Mouse (Mus musculus): ENCODE data around the gene Qsox1. TPM values are rescaled to one million over a fixed set of nuclear protein-coding genes. Genes with fewer than 3 reads are reported as not detected.

The Qsox1 gene
- polyA plus RNA-seq, 1 experiment from 2014 or later: 12.2 TPM

- 45% methylated on average over 4 of the region's 4 CpGs for WGBS
- no peaks in the 10 kb centered on the region for H3K9me3 ChIP-seq (ENCODE audit: control insufficient read depth, low read length)
- no peak overlapping the region for H3K27ac ChIP-seq (replicated peaks in 1 of 2; ENCODE audit: control insufficient read depth in 1 of 2, insufficient read depth in 1 of 2, low read depth in 2 of 2, low read length in 2 of 2)
- ATAC-seq (ENCODE audit: insufficient number of reproducible peaks, insufficient read depth, low FRiP score, low read depth): no peak
- H3K4me3 ChIP-seq (ENCODE audit: control insufficient read depth in 1 of 2, insufficient read depth in 1 of 2, low read depth in 1 of 2, low read length in 2 of 2): no peak overlapping the region
- H3K4me2 ChIP-seq (ENCODE audit: low read length): no peak overlapping the region
- H3K27me3 ChIP-seq (ENCODE audit: control insufficient read depth, insufficient read depth, low read length): no peaks in the 10 kb centered on the region
- peaks cover 36% of the 10 kb centered on the region for H3K36me3 ChIP-seq (ENCODE audit: control insufficient read depth, insufficient read depth, low read length)
- peaks cover 10 to 15% of the 10 kb centered on the region in 2 experiments for H3K4me1 ChIP-seq (ENCODE audit: control insufficient read depth in 2 of 2, insufficient read depth in 2 of 2, low read length in 2 of 2)
- no peak overlapping the region for H3K9ac ChIP-seq (ENCODE audit: low read length)
Measured at GRCm38 (mm10) chr1:155797425-155797824, 15.3 kb downstream of the Qsox1 start.

GRCm38 (mm10) chr1:155796757-155797405, 15.8 kb downstream of the Qsox1 start:
- WGBS: 42% methylated on average over 11 of the region's 11 CpGs
- H3K27ac ChIP-seq (replicated peaks in 1 of 2; ENCODE audit: control insufficient read depth in 1 of 2, insufficient read depth in 1 of 2, low read depth in 2 of 2, low read length in 2 of 2): no peak overlapping the region
- H3K27me3 ChIP-seq (ENCODE audit: control insufficient read depth, insufficient read depth, low read length): no peaks in the 10 kb centered on the region
- no peak overlapping the region for H3K9ac ChIP-seq (ENCODE audit: low read length)
- no peak overlapping the region for H3K4me2 ChIP-seq (ENCODE audit: low read length)
- ATAC-seq (ENCODE audit: insufficient number of reproducible peaks, insufficient read depth, low FRiP score, low read depth): no peak
- H3K9me3 ChIP-seq (ENCODE audit: control insufficient read depth, low read length): no peaks in the 10 kb centered on the region
- peaks cover 10 to 15% of the 10 kb centered on the region in 2 experiments for H3K4me1 ChIP-seq (ENCODE audit: control insufficient read depth in 2 of 2, insufficient read depth in 2 of 2, low read length in 2 of 2)
- no peak overlapping the region for H3K4me3 ChIP-seq (ENCODE audit: control insufficient read depth in 1 of 2, insufficient read depth in 1 of 2, low read depth in 1 of 2, low read length in 2 of 2)
- H3K36me3 ChIP-seq (ENCODE audit: control insufficient read depth, insufficient read depth, low read length): peaks cover 35% of the 10 kb centered on the region

GRCm38 (mm10) chr1:155795791-155796233, 16.9 kb downstream of the Qsox1 start:
- H3K27me3 ChIP-seq (ENCODE audit: control insufficient read depth, insufficient read depth, low read length): no peaks in the 10 kb centered on the region
- H3K9me3 ChIP-seq (ENCODE audit: control insufficient read depth, low read length): no peaks in the 10 kb centered on the region
- no peak overlapping the region for H3K9ac ChIP-seq (ENCODE audit: low read length)
- no peak for ATAC-seq (ENCODE audit: insufficient number of reproducible peaks, insufficient read depth, low FRiP score, low read depth)
- H3K36me3 ChIP-seq (ENCODE audit: control insufficient read depth, insufficient read depth, low read length): peaks cover 32% of the 10 kb centered on the region
- 70% methylated on average over 5 of the region's 5 CpGs for WGBS
- peaks cover 10 to 15% of the 10 kb centered on the region in 2 experiments for H3K4me1 ChIP-seq (ENCODE audit: control insufficient read depth in 2 of 2, insufficient read depth in 2 of 2, low read length in 2 of 2)
- no peak overlapping the region for H3K4me3 ChIP-seq (ENCODE audit: control insufficient read depth in 1 of 2, insufficient read depth in 1 of 2, low read depth in 1 of 2, low read length in 2 of 2)
- no peak overlapping the region for H3K4me2 ChIP-seq (ENCODE audit: low read length)
- H3K27ac ChIP-seq (replicated peaks in 1 of 2; ENCODE audit: control insufficient read depth in 1 of 2, insufficient read depth in 1 of 2, low read depth in 2 of 2, low read length in 2 of 2): no peak overlapping the region

- Histone ChIP-seq H3K4me2 (ENCODE audit: low read length) (no peak overlapping the region), H3K9ac (ENCODE audit: low read length) (no peak overlapping the region), H3K4me3 (ENCODE audit: control insufficient read depth in 1 of 2, insufficient read depth in 1 of 2, low read depth in 1 of 2, low read length in 2 of 2) (no peak overlapping the region), H3K27me3 (ENCODE audit: control insufficient read depth, insufficient read depth, low read length) (no peaks in the 10 kb centered on the region), H3K27ac (replicated peaks in 1 of 2; ENCODE audit: control insufficient read depth in 1 of 2, insufficient read depth in 1 of 2, low read depth in 2 of 2, low read length in 2 of 2) (no peak overlapping the region), H3K4me1 (ENCODE audit: control insufficient read depth in 2 of 2, insufficient read depth in 2 of 2, low read length in 2 of 2) (peaks cover 10 to 15% of the 10 kb centered on the region in 2 experiments), H3K36me3 (ENCODE audit: control insufficient read depth, insufficient read depth, low read length) (peaks cover 42% of the 10 kb centered on the region), H3K9me3 (ENCODE audit: control insufficient read depth, low read length) (no peaks in the 10 kb centered on the region)
- WGBS: 80% methylated on average over 6 of the region's 6 CpGs
- no peak for ATAC-seq (ENCODE audit: insufficient number of reproducible peaks, insufficient read depth, low FRiP score, low read depth)
Measured at GRCm38 (mm10) chr1:155794855-155795254, 17.8 kb downstream of the Qsox1 start.

GRCm38 (mm10) chr1:155791919-155792318, 20.8 kb downstream of the Qsox1 start:
- Histone ChIP-seq H3K36me3 (ENCODE audit: control insufficient read depth, insufficient read depth, low read length) (peaks cover 71% of the 10 kb centered on the region), H3K27me3 (ENCODE audit: control insufficient read depth, insufficient read depth, low read length) (no peaks in the 10 kb centered on the region), H3K27ac (replicated peaks in 1 of 2; ENCODE audit: control insufficient read depth in 1 of 2, insufficient read depth in 1 of 2, low read depth in 2 of 2, low read length in 2 of 2) (no peak overlapping the region), H3K9me3 (ENCODE audit: control insufficient read depth, low read length) (no peaks in the 10 kb centered on the region), H3K9ac (ENCODE audit: low read length) (no peak overlapping the region), H3K4me3 (ENCODE audit: control insufficient read depth in 1 of 2, insufficient read depth in 1 of 2, low read depth in 1 of 2, low read length in 2 of 2) (no peak overlapping the region), H3K4me1 (ENCODE audit: control insufficient read depth in 2 of 2, insufficient read depth in 2 of 2, low read length in 2 of 2) (peaks cover 3 to 8% of the 10 kb centered on the region in 2 experiments), H3K4me2 (ENCODE audit: low read length) (no peak overlapping the region)
- ATAC-seq (ENCODE audit: insufficient number of reproducible peaks, insufficient read depth, low FRiP score, low read depth): no peak
- WGBS: 50% methylated on average over 5 of the region's 5 CpGs

- Histone ChIP-seq H3K4me3 (ENCODE audit: control insufficient read depth in 1 of 2, insufficient read depth in 1 of 2, low read depth in 1 of 2, low read length in 2 of 2) (no peak overlapping the region), H3K9ac (ENCODE audit: low read length) (no peak overlapping the region), H3K4me2 (ENCODE audit: low read length) (no peak overlapping the region), H3K36me3 (ENCODE audit: control insufficient read depth, insufficient read depth, low read length) (peaks cover 87% of the 10 kb centered on the region), H3K9me3 (ENCODE audit: control insufficient read depth, low read length) (no peaks in the 10 kb centered on the region), H3K4me1 (ENCODE audit: control insufficient read depth in 2 of 2, insufficient read depth in 2 of 2, low read length in 2 of 2) (no peaks in the 10 kb centered on the region), H3K27ac (replicated peaks in 1 of 2; ENCODE audit: control insufficient read depth in 1 of 2, insufficient read depth in 1 of 2, low read depth in 2 of 2, low read length in 2 of 2) (no peak overlapping the region), H3K27me3 (ENCODE audit: control insufficient read depth, insufficient read depth, low read length) (no peaks in the 10 kb centered on the region)
- 74% methylated on average over 16 of the region's 16 CpGs for WGBS
- ATAC-seq (ENCODE audit: insufficient number of reproducible peaks, insufficient read depth, low FRiP score, low read depth): no peak
Measured at GRCm38 (mm10) chr1:155790111-155790974, 22.3 kb downstream of the Qsox1 start.

GRCm38 (mm10) chr1:155785886-155786285, 26.8 kb downstream of the Qsox1 start:
- H3K27me3 ChIP-seq (ENCODE audit: control insufficient read depth, insufficient read depth, low read length): no peaks in the 10 kb centered on the region
- H3K4me2 ChIP-seq (ENCODE audit: low read length): no peak overlapping the region
- H3K4me1 ChIP-seq (ENCODE audit: control insufficient read depth in 2 of 2, insufficient read depth in 2 of 2, low read length in 2 of 2): peaks cover 3 to 6% of the 10 kb centered on the region in 2 experiments; a peak in 3 of 4 replicates
- H3K9me3 ChIP-seq (ENCODE audit: control insufficient read depth, low read length): no peaks in the 10 kb centered on the region
- no peak for ATAC-seq (ENCODE audit: insufficient number of reproducible peaks, insufficient read depth, low FRiP score, low read depth)
- H3K27ac ChIP-seq (replicated peaks in 1 of 2; ENCODE audit: control insufficient read depth in 1 of 2, insufficient read depth in 1 of 2, low read depth in 2 of 2, low read length in 2 of 2): no peak overlapping the region
- peaks cover 83% of the 10 kb centered on the region for H3K36me3 ChIP-seq (ENCODE audit: control insufficient read depth, insufficient read depth, low read length)
- H3K9ac ChIP-seq (ENCODE audit: low read length): no peak overlapping the region
- 60% methylated on average over 7 of the region's 7 CpGs for WGBS
- no peak overlapping the region for H3K4me3 ChIP-seq (ENCODE audit: control insufficient read depth in 1 of 2, insufficient read depth in 1 of 2, low read depth in 1 of 2, low read length in 2 of 2)

Measured in heart, embryonic 14.5 days (tissue).